Mouse (Mus musculus): ENCODE measurements around the gene Rwdd4a. TPM values are rescaled to one million over a fixed set of nuclear protein-coding genes. Genes with fewer than 3 reads are reported as not detected.

The Rwdd4a gene
- 28.0 and 31.2 TPM in 2 replicates for polyA plus RNA-seq (2015; fragmentation: Nextera tagmentation; extraction: Ambion mirVana)

DNA sequence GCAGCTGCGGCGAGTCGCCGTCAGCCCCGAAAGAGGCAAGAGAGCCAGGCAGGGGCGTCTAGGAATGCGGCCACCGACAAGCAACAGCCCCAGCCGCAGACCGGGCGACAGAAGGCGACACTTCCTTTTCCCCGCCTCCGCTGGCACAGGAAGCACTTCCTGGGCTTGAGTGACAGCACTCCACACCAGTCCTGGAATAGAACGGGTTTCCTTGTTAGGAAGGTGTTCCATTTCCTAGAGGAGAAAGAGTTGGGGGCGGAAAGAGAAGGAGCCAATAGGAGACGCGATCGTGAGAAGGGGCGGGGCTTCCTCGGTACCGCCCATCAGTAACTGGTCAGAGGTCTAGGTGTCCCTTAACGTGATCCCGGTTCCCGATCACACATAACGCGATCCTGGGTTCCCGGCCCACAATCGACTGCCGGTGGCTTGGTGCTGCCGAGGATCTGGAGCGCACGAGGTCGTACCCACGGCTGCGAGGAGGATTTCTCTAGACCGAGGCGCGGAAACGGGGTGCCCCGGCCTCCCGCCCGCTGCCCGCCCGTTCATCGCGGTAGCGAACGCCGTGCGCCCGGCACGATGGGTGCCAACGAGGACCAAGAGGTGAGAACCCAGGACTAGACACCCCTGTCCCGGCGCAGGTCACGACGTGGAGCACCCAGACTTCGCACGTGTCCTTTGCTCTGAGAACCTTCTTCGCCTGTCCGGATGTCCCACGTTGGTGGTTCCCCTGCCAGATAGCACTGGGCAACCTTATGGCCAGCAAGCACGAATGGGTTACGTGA is at the start of gene Rwdd4a, which contains the start of gene Trappc11:
Gene Rwdd4a, plus strand, starts transcription at position 321 of the 782 bp plus-strand sequence.
Gene Trappc11, minus strand, starts transcription at position 127 of the 782 bp plus-strand sequence.
- ATAC-seq = peak; percentile 100
- Histone ChIP-seq H3K9ac (ENCODE audit: low read depth, low read length) (peak within 1 kb of the TSS; percentile 91), H3K27me3 (replicated peaks; ENCODE audit: control insufficient read depth, insufficient read depth, low read length) (no peaks in the 10 kb centered on the region), H3K27ac (ENCODE audit: low read depth, low read length) (peak within 1 kb of the TSS; percentile 82), H3K9me3 (ENCODE audit: control insufficient read depth) (no peaks in the 10 kb centered on the region), H3K4me1 (replicated peaks; ENCODE audit: control insufficient read depth, insufficient read depth, low read length) (0 out of 2 replicates have a peak, but pooled peaks cover 3% of the 10 kb centered on the region), H3K4me2 (replicated peaks; ENCODE audit: low read depth) (peak within 1 kb of the TSS; percentile 88), H3K36me3 (ENCODE audit: control insufficient read depth, insufficient read depth) (peaks cover 24% of the 10 kb centered on the region), H3K4me3 (ENCODE audit: low read depth, low read length) (peak within 1 kb of the TSS; percentile 87)
- under 1% methylated on average over 65 of the region's 65 CpGs for WGBS
- TF ChIP-seq CTCF (IDR thresholded peaks at IDR 0.05; ENCODE audit: low read depth) = no peak; the same call in 1 of the 2 replicates

DNA sequence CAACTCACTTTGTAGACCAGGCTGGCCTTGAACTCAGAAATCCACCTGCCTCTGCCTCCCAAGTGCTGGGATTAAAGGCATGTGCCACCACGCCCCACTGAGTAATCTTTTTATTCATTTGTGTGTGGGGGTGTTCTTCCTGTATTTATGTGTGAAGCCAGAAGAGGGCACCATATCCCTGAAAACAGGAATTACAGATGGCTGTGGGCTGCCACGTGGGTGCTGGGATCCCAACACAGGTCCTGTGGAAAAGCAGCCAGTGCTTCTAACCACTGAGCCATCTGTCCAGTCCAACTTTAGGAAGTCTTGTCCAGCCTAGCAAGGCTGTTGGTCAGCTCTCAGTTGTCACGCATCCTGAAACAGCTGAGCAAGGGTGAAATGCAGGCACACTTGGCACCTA is 46.2 kb upstream of the Rwdd4a start:
- Histone ChIP-seq H3K4me1 (replicated peaks; ENCODE audit: control insufficient read depth, insufficient read depth, low read length) (no peaks in the 10 kb centered on the region), H3K4me2 (replicated peaks; ENCODE audit: low read depth) (no peak overlapping the region), H3K27me3 (replicated peaks; ENCODE audit: control insufficient read depth, insufficient read depth, low read length) (no peaks in the 10 kb centered on the region), H3K9ac (ENCODE audit: low read depth, low read length) (no peak overlapping the region), H3K27ac (ENCODE audit: low read depth, low read length) (no peak overlapping the region), H3K9me3 (ENCODE audit: control insufficient read depth) (no peaks in the 10 kb centered on the region), H3K36me3 (ENCODE audit: control insufficient read depth, insufficient read depth) (peaks cover 27% of the 10 kb centered on the region), H3K4me3 (ENCODE audit: low read depth, low read length) (no peak overlapping the region)
- WGBS = 91% methylated on average over 3 of the region's 3 CpGs
- 0 out of 2 replicates have a peak, but pooled peaks have one; percentile 14 for TF ChIP-seq CTCF (IDR thresholded peaks at IDR 0.05; ENCODE audit: low read depth)
- ATAC-seq = no peak

DNA sequence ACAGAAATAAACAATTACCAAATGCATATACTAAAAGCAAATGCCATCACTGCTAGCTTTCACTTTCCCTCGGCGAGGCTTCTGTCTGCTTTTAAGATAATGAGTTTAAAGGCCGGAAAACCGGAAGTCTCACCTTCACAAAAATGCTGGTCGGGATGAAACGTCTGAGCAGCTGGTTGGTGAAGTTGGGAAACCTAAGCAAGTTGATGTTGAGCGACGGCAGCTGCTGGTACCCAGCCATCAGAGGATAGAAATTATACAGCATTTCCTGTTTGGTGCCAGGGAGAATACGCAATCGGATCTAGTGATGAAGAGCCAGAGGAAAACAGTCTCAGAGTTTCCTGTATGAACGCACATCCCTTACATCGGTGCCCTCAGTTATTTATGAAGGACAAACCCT is 40.4 kb upstream of the Rwdd4a start:
- Histone ChIP-seq H3K27me3 (replicated peaks; ENCODE audit: control insufficient read depth, insufficient read depth, low read length) (no peaks in the 10 kb centered on the region), H3K4me2 (replicated peaks; ENCODE audit: low read depth) (no peak overlapping the region), H3K9ac (ENCODE audit: low read depth, low read length) (no peak overlapping the region), H3K36me3 (ENCODE audit: control insufficient read depth, insufficient read depth) (peaks cover 64% of the 10 kb centered on the region), H3K4me1 (replicated peaks; ENCODE audit: control insufficient read depth, insufficient read depth, low read length) (no peaks in the 10 kb centered on the region), H3K9me3 (ENCODE audit: control insufficient read depth) (no peaks in the 10 kb centered on the region), H3K27ac (ENCODE audit: low read depth, low read length) (no peak overlapping the region), H3K4me3 (ENCODE audit: low read depth, low read length) (no peak overlapping the region)
- no peak for ATAC-seq
- 83% methylated on average over 12 of the region's 12 CpGs for WGBS
- TF ChIP-seq CTCF (IDR thresholded peaks at IDR 0.05; ENCODE audit: low read depth) = no peak

DNA sequence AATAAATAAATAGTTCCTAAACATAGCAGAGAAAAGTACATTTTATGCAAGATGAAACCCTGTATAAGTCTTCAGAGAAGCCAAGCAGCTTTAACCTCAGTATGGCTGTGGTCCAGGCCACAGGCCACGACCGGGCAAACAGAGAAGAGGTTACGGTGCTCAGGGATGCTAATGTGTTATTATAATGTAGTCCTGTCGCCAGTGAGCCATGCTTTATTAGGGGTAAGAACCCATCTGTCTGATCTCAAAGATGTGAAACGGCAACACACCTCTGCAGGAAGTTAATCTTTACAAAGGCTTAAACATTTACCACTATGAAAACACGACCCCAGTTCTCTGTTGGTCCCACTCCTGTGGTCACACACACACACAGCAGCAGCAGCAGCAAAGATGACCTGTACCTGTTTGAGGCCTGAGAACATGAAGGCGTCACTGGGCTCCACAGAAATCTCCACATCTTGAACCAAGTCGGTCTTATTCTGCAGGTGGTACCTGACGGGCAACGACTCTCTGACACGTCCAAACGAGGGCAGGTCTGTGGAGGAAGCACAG is 38.8 kb upstream of the Rwdd4a start:
- H3K4me3 ChIP-seq (ENCODE audit: low read depth, low read length) = no peak overlapping the region
- no peak overlapping the region for H3K4me2 ChIP-seq (replicated peaks; ENCODE audit: low read depth)
- H3K27ac ChIP-seq (ENCODE audit: low read depth, low read length) = no peak overlapping the region
- peaks cover 68% of the 10 kb centered on the region for H3K36me3 ChIP-seq (ENCODE audit: control insufficient read depth, insufficient read depth)
- H3K9me3 ChIP-seq (ENCODE audit: control insufficient read depth) = no peaks in the 10 kb centered on the region
- no peaks in the 10 kb centered on the region for H3K27me3 ChIP-seq (replicated peaks; ENCODE audit: control insufficient read depth, insufficient read depth, low read length)
- H3K9ac ChIP-seq (ENCODE audit: low read depth, low read length) = no peak overlapping the region
- no peak for TF ChIP-seq CTCF (IDR thresholded peaks at IDR 0.05; ENCODE audit: low read depth)
- no peak for ATAC-seq
- 42% methylated on average over 12 of the region's 12 CpGs for WGBS
- no peaks in the 10 kb centered on the region for H3K4me1 ChIP-seq (replicated peaks; ENCODE audit: control insufficient read depth, insufficient read depth, low read length)

DNA sequence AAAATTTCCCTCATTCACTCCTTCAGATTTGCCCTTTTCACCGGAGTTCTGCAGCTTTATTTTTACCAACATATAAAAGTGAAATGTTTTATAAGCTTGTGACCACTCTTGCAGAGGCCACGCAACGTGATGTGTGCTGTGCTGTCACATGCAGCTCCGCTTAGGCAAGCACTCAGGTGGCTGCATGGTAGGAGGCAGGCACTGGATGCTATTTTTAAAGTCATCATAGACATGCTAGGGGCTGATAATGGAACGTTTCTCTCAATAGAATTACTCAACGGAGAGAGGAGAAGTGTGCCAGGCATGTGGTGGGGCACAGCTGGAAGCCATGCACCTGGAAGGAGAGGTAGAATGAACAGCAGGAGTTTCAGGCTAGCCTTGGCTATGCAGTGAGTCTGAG is 38.0 kb upstream of the Rwdd4a start:
- H3K4me3 ChIP-seq (ENCODE audit: low read depth, low read length) = no peak overlapping the region
- ATAC-seq = no peak

DNA sequence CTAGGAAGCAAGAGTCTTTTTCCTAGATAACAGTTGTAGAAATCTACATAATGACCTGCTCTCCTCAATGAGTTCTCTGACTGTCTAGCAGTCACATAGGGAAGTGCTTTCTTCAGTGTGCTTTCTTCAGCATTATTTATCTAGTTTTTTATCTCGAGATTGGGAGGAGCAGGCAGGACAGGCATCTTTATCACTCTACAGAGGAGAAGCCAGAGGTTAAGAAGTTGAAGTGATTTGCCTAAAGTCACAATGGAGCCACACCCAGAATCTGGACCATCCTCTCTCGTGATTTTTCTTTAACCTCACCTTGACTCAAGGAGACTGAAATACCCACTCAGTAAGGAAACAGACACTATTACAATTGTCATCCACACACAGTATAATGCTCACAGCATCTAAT is 31.5 kb upstream of the Rwdd4a start:
- Histone ChIP-seq H3K4me2 (replicated peaks; ENCODE audit: low read depth) (no peak overlapping the region), H3K9ac (ENCODE audit: low read depth, low read length) (no peak overlapping the region), H3K9me3 (ENCODE audit: control insufficient read depth) (no peaks in the 10 kb centered on the region), H3K4me3 (ENCODE audit: low read depth, low read length) (no peak overlapping the region), H3K27me3 (replicated peaks; ENCODE audit: control insufficient read depth, insufficient read depth, low read length) (no peaks in the 10 kb centered on the region), H3K36me3 (ENCODE audit: control insufficient read depth, insufficient read depth) (peaks cover 79% of the 10 kb centered on the region), H3K27ac (ENCODE audit: low read depth, low read length) (no peak overlapping the region), H3K4me1 (replicated peaks; ENCODE audit: control insufficient read depth, insufficient read depth, low read length) (no peaks in the 10 kb centered on the region)
- WGBS = 56% methylated on average over 2 of the region's 2 CpGs
- no peak for TF ChIP-seq CTCF (IDR thresholded peaks at IDR 0.05; ENCODE audit: low read depth)
- ATAC-seq = no peak

More for the DNA sequence above, 38.0 kb upstream of the Rwdd4a start:
- Histone ChIP-seq H3K9me3 (ENCODE audit: control insufficient read depth) (no peaks in the 10 kb centered on the region), H3K27me3 (replicated peaks; ENCODE audit: control insufficient read depth, insufficient read depth, low read length) (no peaks in the 10 kb centered on the region), H3K4me2 (replicated peaks; ENCODE audit: low read depth) (no peak overlapping the region), H3K27ac (ENCODE audit: low read depth, low read length) (no peak overlapping the region), H3K36me3 (ENCODE audit: control insufficient read depth, insufficient read depth) (peaks cover 72% of the 10 kb centered on the region), H3K4me1 (replicated peaks; ENCODE audit: control insufficient read depth, insufficient read depth, low read length) (no peaks in the 10 kb centered on the region), H3K9ac (ENCODE audit: low read depth, low read length) (no peak overlapping the region)
- no peak for TF ChIP-seq CTCF (IDR thresholded peaks at IDR 0.05; ENCODE audit: low read depth)
- WGBS = 71% methylated on average over 6 of the region's 6 CpGs
